Mouse (Mus musculus): ENCODE data around the gene Foxp1. TPM values are rescaled to one million over a fixed set of nuclear protein-coding genes. Genes with fewer than 3 reads are reported as not detected.

Foxp1 gene
- polyA plus RNA-seq, 2 experiments: 101 to 166 TPM

GRCm38 (mm10) chr6:99428961-99429360 is 93.6 kb downstream of the Foxp1 start:
- DNase-seq (ENCODE audit: low spot score) (no peak), ATAC-seq (ENCODE audit: low FRiP score, low read depth) (no peak)
- Histone ChIP-seq H3K36me3 (ENCODE audit: control insufficient read depth, insufficient read depth, low read length) (no peaks in the 10 kb centered on the region), H3K4me1 (ENCODE audit: control insufficient read depth, insufficient read depth, low read length) (peaks cover 2% of the 10 kb centered on the region), H3K27ac (replicated peaks; ENCODE audit: low read depth, low read length) (no peak overlapping the region), H3K9me3 (ENCODE audit: control insufficient read depth, low read length) (no peaks in the 10 kb centered on the region), H3K4me2 (replicated peaks; ENCODE audit: low read depth, low read length, severe bottlenecking) (no peak overlapping the region), H3K9ac (ENCODE audit: low read depth, low read length, severe bottlenecking) (no peak overlapping the region), H3K4me3 (replicated peaks; ENCODE audit: low read length) (no peak overlapping the region), H3K27me3 (ENCODE audit: control insufficient read depth, insufficient read depth, low read length) (no peaks in the 10 kb centered on the region)
- WGBS: 51% methylated on average over 2 of the region's 2 CpGs
- TF ChIP-seq POLR2A (IDR thresholded peaks at IDR 0.05; ENCODE audit: borderline replicate concordance, extremely low read depth, insufficient read depth, insufficient read length): no peak

- no peaks in the 10 kb centered on the region for H3K27me3 ChIP-seq (ENCODE audit: control insufficient read depth, insufficient read depth, low read length)
- no peak overlapping the region for H3K27ac ChIP-seq (replicated peaks; ENCODE audit: low read depth, low read length)
- H3K4me3 ChIP-seq (replicated peaks; ENCODE audit: low read length): no peak overlapping the region
- no peaks in the 10 kb centered on the region for H3K36me3 ChIP-seq (ENCODE audit: control insufficient read depth, insufficient read depth, low read length)
- ATAC-seq (ENCODE audit: low FRiP score, low read depth) (0 out of 2 replicates have a peak, but pooled peaks have one; percentile 41), DNase-seq (ENCODE audit: low spot score) (no peak)
- H3K9ac ChIP-seq (ENCODE audit: low read depth, low read length, severe bottlenecking): no peak overlapping the region
- 62% methylated on average over 4 of the region's 4 CpGs for WGBS
- H3K9me3 ChIP-seq (ENCODE audit: control insufficient read depth, low read length): no peaks in the 10 kb centered on the region
- H3K4me1 ChIP-seq (ENCODE audit: control insufficient read depth, insufficient read depth, low read length): peaks cover 2% of the 10 kb centered on the region
- no peak for TF ChIP-seq POLR2A (IDR thresholded peaks at IDR 0.05; ENCODE audit: borderline replicate concordance, extremely low read depth, insufficient read depth, insufficient read length)
- H3K4me2 ChIP-seq (replicated peaks; ENCODE audit: low read depth, low read length, severe bottlenecking): no peak overlapping the region
These were observed 95.2 kb downstream of the Foxp1 start for GRCm38 (mm10) chr6:99427301-99427700.

- WGBS: 45% methylated on average over 3 of the region's 3 CpGs
- H3K4me1 ChIP-seq (ENCODE audit: control insufficient read depth, insufficient read depth, low read length): peaks cover 6% of the 10 kb centered on the region
- H3K9ac ChIP-seq (ENCODE audit: low read depth, low read length, severe bottlenecking): no peak overlapping the region
- no peaks in the 10 kb centered on the region for H3K36me3 ChIP-seq (ENCODE audit: control insufficient read depth, insufficient read depth, low read length)
- no peak for ATAC-seq (ENCODE audit: low FRiP score, low read depth)
- no peak overlapping the region for H3K4me3 ChIP-seq (replicated peaks; ENCODE audit: low read length)
- no peak for TF ChIP-seq POLR2A (IDR thresholded peaks at IDR 0.05; ENCODE audit: borderline replicate concordance, extremely low read depth, insufficient read depth, insufficient read length)
- DNase-seq (ENCODE audit: low spot score): peak; percentile 53
- H3K4me2 ChIP-seq (replicated peaks; ENCODE audit: low read depth, low read length, severe bottlenecking): no peak overlapping the region
- no peaks in the 10 kb centered on the region for H3K27me3 ChIP-seq (ENCODE audit: control insufficient read depth, insufficient read depth, low read length)
- H3K27ac ChIP-seq (replicated peaks; ENCODE audit: low read depth, low read length): no peak overlapping the region
- H3K9me3 ChIP-seq (ENCODE audit: control insufficient read depth, low read length): no peaks in the 10 kb centered on the region
These were observed 97.5 kb downstream of the Foxp1 start for GRCm38 (mm10) chr6:99425044-99425443.

- DNase-seq (ENCODE audit: low spot score) (no peak), ATAC-seq (ENCODE audit: low FRiP score, low read depth) (no peak)
- no peak for TF ChIP-seq POLR2A (IDR thresholded peaks at IDR 0.05; ENCODE audit: borderline replicate concordance, extremely low read depth, insufficient read depth, insufficient read length)
- WGBS: 82% methylated on average over 8 of the region's 8 CpGs
- no peak overlapping the region for H3K27ac ChIP-seq (replicated peaks; ENCODE audit: low read depth, low read length)
- no peak overlapping the region for H3K4me3 ChIP-seq (replicated peaks; ENCODE audit: low read length)
- H3K9ac ChIP-seq (ENCODE audit: low read depth, low read length, severe bottlenecking): no peak overlapping the region
- H3K9me3 ChIP-seq (ENCODE audit: control insufficient read depth, low read length): no peaks in the 10 kb centered on the region
- H3K4me1 ChIP-seq (ENCODE audit: control insufficient read depth, insufficient read depth, low read length): peaks cover 6% of the 10 kb centered on the region; the same call in 1 of the 2 replicates
- no peaks in the 10 kb centered on the region for H3K27me3 ChIP-seq (ENCODE audit: control insufficient read depth, insufficient read depth, low read length)
- no peaks in the 10 kb centered on the region for H3K36me3 ChIP-seq (ENCODE audit: control insufficient read depth, insufficient read depth, low read length)
- H3K4me2 ChIP-seq (replicated peaks; ENCODE audit: low read depth, low read length, severe bottlenecking): no peak overlapping the region
These were observed 101.9 kb downstream of the Foxp1 start for GRCm38 (mm10) chr6:99420666-99421065.

- WGBS: 82% methylated on average over 6 of the region's 6 CpGs
- DNase-seq (ENCODE audit: low spot score): no peak
- no peak overlapping the region for H3K27ac ChIP-seq (replicated peaks; ENCODE audit: low read depth, low read length)
- no peak overlapping the region for H3K9ac ChIP-seq (ENCODE audit: low read depth, low read length, severe bottlenecking)
- H3K4me2 ChIP-seq (replicated peaks; ENCODE audit: low read depth, low read length, severe bottlenecking): no peak overlapping the region
- no peaks in the 10 kb centered on the region for H3K27me3 ChIP-seq (ENCODE audit: control insufficient read depth, insufficient read depth, low read length)
- no peak overlapping the region for H3K4me3 ChIP-seq (replicated peaks; ENCODE audit: low read length)
- no peaks in the 10 kb centered on the region for H3K36me3 ChIP-seq (ENCODE audit: control insufficient read depth, insufficient read depth, low read length)
- no peak for ATAC-seq (ENCODE audit: low FRiP score, low read depth)
- no peaks in the 10 kb centered on the region for H3K4me1 ChIP-seq (ENCODE audit: control insufficient read depth, insufficient read depth, low read length)
- no peaks in the 10 kb centered on the region for H3K9me3 ChIP-seq (ENCODE audit: control insufficient read depth, low read length)
- TF ChIP-seq POLR2A (IDR thresholded peaks at IDR 0.05; ENCODE audit: borderline replicate concordance, extremely low read depth, insufficient read depth, insufficient read length): no peak
These were observed 109.9 kb downstream of the Foxp1 start for GRCm38 (mm10) chr6:99412598-99412997.

- Histone ChIP-seq H3K36me3 (ENCODE audit: control insufficient read depth, insufficient read depth, low read length) (no peaks in the 10 kb centered on the region), H3K4me3 (replicated peaks; ENCODE audit: low read length) (no peak overlapping the region), H3K4me2 (replicated peaks; ENCODE audit: low read depth, low read length, severe bottlenecking) (no peak overlapping the region), H3K27me3 (ENCODE audit: control insufficient read depth, insufficient read depth, low read length) (no peaks in the 10 kb centered on the region), H3K4me1 (ENCODE audit: control insufficient read depth, insufficient read depth, low read length) (peaks cover 4% of the 10 kb centered on the region; the same call in 1 of the 2 replicates), H3K27ac (replicated peaks; ENCODE audit: low read depth, low read length) (no peak overlapping the region), H3K9me3 (ENCODE audit: control insufficient read depth, low read length) (no peaks in the 10 kb centered on the region), H3K9ac (ENCODE audit: low read depth, low read length, severe bottlenecking) (no peak overlapping the region)
- no peak for TF ChIP-seq POLR2A (IDR thresholded peaks at IDR 0.05; ENCODE audit: borderline replicate concordance, extremely low read depth, insufficient read depth, insufficient read length)
- DNase-seq (ENCODE audit: low spot score): no peak
- 86% methylated on average over 5 of the region's 5 CpGs for WGBS
- no peak for ATAC-seq (ENCODE audit: low FRiP score, low read depth)
These were observed 112.9 kb downstream of the Foxp1 start for GRCm38 (mm10) chr6:99409602-99410001.
